Mouse (Mus musculus) hindbrain, embryonic 11.5 days (tissue): Measurements from ENCODE around the gene Zeb2. TPM values are rescaled to one million over a fixed set of nuclear protein-coding genes. Genes with fewer than 3 reads are reported as not detected.
A peak's percentile ranks its signal among the peaks of the same experiment; 100 is the strongest.

Source experiments
- ATAC-seq: fragments of 200-750 bp; cut with Nextera tagmentation; 2 replicates; pipeline ENCODE4 v1.8.0; 2017; ENCODE audit warnings: mild to moderate bottlenecking, moderate TSS enrichment, moderate library complexity; ENCODE audit not compliant: low FRiP score
- DNase-seq: peaks from one replicate; pipeline ENCODE4 v3.0.0-alpha.2; 2015; ENCODE audit warnings: low spot score
- H3K27ac ChIP-seq: fragments of 300-500 bp; sonication (generic); 2 replicates; pipeline ENCODE4 v1.5.1; 2014; ENCODE audit warnings: mild to moderate bottlenecking, low read depth, low read length
- H3K27me3 ChIP-seq: fragments of 300-500 bp; sonication (generic); 2 replicates; pipeline ENCODE4 v1.6.1; 2014; ENCODE audit warnings: mild to moderate bottlenecking, low read length, moderate library complexity, mixed read lengths; ENCODE audit not compliant: control insufficient read depth, insufficient read depth
- H3K36me3 ChIP-seq: fragments of 300-500 bp; sonication (generic); 2 replicates; pipeline ENCODE4 v1.6.1; 2014; ENCODE audit warnings: mild to moderate bottlenecking, low read length, moderate library complexity, mixed read lengths; ENCODE audit not compliant: control insufficient read depth, insufficient read depth
- H3K4me1 ChIP-seq: fragments of 300-500 bp; sonication (generic); replicated peaks from 2 replicates; pipeline ENCODE4 v1.6.1; 2014; ENCODE audit warnings: low read length, mixed read lengths; ENCODE audit not compliant: control insufficient read depth, insufficient read depth
- H3K4me2 ChIP-seq: fragments of 300-500 bp; sonication (generic); replicated peaks from 2 replicates; pipeline ENCODE4 v1.6.1; 2014; ENCODE audit warnings: mild to moderate bottlenecking, low read depth, low read length
- H3K4me3 ChIP-seq: fragments of 300-500 bp; sonication (generic); 2 replicates; pipeline ENCODE4 v1.5.1; 2014; ENCODE audit warnings: low read depth, low read length
- H3K9ac ChIP-seq: fragments of 300-500 bp; sonication (generic); 2 replicates; pipeline ENCODE4 v1.6.1; 2014; ENCODE audit warnings: low read depth, low read length
- H3K9me3 ChIP-seq: fragments of 300-500 bp; sonication (generic); 2 replicates; pipeline ENCODE4 v1.6.1; 2016; ENCODE audit warnings: low read length; ENCODE audit not compliant: control insufficient read depth
- WGBS: fragments of 180-500 bp; shearing (Covaris S2); extraction: QIAGEN DNeasy Blood & Tissue Kit; methylation state at CpG from one replicate; pipeline ENCODE4 v1.1.7; 2014; 5-methylcytosine and 5-hydroxymethylcytosine counted together
- polyA plus RNA-seq: library from polyadenylated mRNA; unstranded; fragments of >200 nt; fragmentation: Nextera tagmentation; extraction: Ambion mirVana; gene quantifications from 2 replicates; pipeline ENCODE4 v1.2.1, GENCODE M21; 2014

Gene Zeb2
- polyA plus RNA-seq, 1 experiment from 2014 or later: 58.8 TPM

- Histone ChIP-seq H3K4me3 (no peak overlapping the region), H3K27me3 (no peaks in the 10 kb centered on the region), H3K36me3 (no peaks in the 10 kb centered on the region), H3K27ac (no peak overlapping the region), H3K9ac (no peak overlapping the region), H3K4me2 (no peak overlapping the region), H3K4me1 (no peaks in the 10 kb centered on the region), H3K9me3 (no peaks in the 10 kb centered on the region)
- WGBS: 76% methylated on average over 13 of the region's 13 CpGs
- ATAC-seq (no peak), DNase-seq (no peak)
Observed at GRCm38 (mm10) chr2:45040706-45041312, 76.4 kb downstream of the Zeb2 start.

- H3K27me3 ChIP-seq: no peaks in the 10 kb centered on the region
- no peak overlapping the region for H3K27ac ChIP-seq
- no peaks in the 10 kb centered on the region for H3K4me1 ChIP-seq
- ATAC-seq (no peak), DNase-seq (no peak)
- no peak overlapping the region for H3K9ac ChIP-seq
- no peaks in the 10 kb centered on the region for H3K9me3 ChIP-seq
- no peaks in the 10 kb centered on the region for H3K36me3 ChIP-seq
- no peak overlapping the region for H3K4me2 ChIP-seq
- no peak overlapping the region for H3K4me3 ChIP-seq
Observed at GRCm38 (mm10) chr2:45039503-45039902, 77.7 kb downstream of the Zeb2 start.

GRCm38 (mm10) chr2:45028091-45028638 lies 89.0 kb downstream of the Zeb2 start:
- H3K4me1 ChIP-seq: peaks cover 5% of the 10 kb centered on the region; the same call in 1 of the 2 replicates
- WGBS: 69% methylated on average over 7 of the region's 7 CpGs

GRCm38 (mm10) chr2:45017186-45017800 lies 99.9 kb downstream of the Zeb2 start:
- Histone ChIP-seq H3K36me3 (no peaks in the 10 kb centered on the region), H3K4me2 (no peak overlapping the region), H3K27me3 (no peaks in the 10 kb centered on the region), H3K9ac (no peak overlapping the region), H3K4me3 (no peak overlapping the region), H3K4me1 (no peaks in the 10 kb centered on the region), H3K9me3 (no peaks in the 10 kb centered on the region), H3K27ac (no peak overlapping the region)
- DNase-seq (no peak), ATAC-seq (no peak)
- WGBS: 79% methylated on average over 5 of the region's 5 CpGs

More at GRCm38 (mm10) chr2:45028091-45028638, 89.0 kb downstream of the Zeb2 start:
- Histone ChIP-seq H3K9ac (no peak overlapping the region), H3K9me3 (no peaks in the 10 kb centered on the region), H3K27ac (no peak overlapping the region), H3K4me3 (no peak overlapping the region), H3K27me3 (no peaks in the 10 kb centered on the region), H3K36me3 (no peaks in the 10 kb centered on the region), H3K4me2 (no peak overlapping the region)
- DNase-seq (no peak), ATAC-seq (no peak)

DNA sequence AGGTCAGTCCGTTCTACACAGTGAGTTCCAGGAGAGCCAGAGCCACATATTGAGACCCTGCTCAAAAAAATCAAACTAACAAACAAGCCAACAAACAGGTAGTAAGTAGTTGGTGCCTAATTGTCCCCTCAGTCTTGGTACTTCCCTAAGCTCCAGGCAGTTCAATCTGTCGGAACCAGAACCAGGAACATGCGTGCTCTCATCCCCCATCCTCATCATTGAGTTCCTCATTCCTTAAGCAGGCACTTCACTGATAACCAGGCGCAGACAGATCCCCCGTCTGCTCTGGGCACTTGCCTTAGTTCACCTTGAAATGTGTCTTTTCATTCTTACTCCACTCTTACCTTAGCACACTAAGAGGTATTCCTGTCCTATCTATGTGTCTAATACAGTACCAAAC lies 103.9 kb downstream of the Zeb2 start:
- no peak overlapping the region for H3K27ac ChIP-seq
- no peak overlapping the region for H3K9ac ChIP-seq
- no peaks in the 10 kb centered on the region for H3K9me3 ChIP-seq
- 90% methylated on average over 5 of the region's 5 CpGs for WGBS
- no peak overlapping the region for H3K4me2 ChIP-seq
- ATAC-seq (no peak), DNase-seq (no peak)
- H3K27me3 ChIP-seq: no peaks in the 10 kb centered on the region
- no peaks in the 10 kb centered on the region for H3K4me1 ChIP-seq
- H3K36me3 ChIP-seq: no peaks in the 10 kb centered on the region
- no peak overlapping the region for H3K4me3 ChIP-seq

DNA sequence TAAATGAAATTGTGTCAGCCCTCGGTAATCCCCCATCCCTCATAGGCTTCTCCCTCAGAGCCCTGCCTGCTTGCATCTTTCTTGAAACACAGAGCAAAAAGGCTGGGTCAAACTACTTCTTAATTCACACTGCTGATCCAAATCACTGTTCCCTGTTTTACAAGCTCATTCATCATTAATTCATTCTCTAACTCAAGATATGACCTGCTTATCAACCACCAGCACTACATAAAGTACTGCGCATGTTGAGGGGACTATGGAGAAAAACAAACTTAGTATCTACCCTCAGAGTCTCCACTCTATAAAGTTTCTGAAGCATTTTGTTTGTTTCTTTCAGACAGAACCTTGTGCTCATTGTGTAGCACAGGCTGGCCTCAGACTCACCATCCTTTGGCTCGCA lies 104.5 kb downstream of the Zeb2 start:
- Histone ChIP-seq H3K27ac (no peak overlapping the region), H3K4me2 (no peak overlapping the region), H3K4me3 (no peak overlapping the region), H3K9me3 (no peaks in the 10 kb centered on the region), H3K9ac (no peak overlapping the region), H3K4me1 (no peaks in the 10 kb centered on the region), H3K27me3 (no peaks in the 10 kb centered on the region), H3K36me3 (no peaks in the 10 kb centered on the region)
- DNase-seq (no peak), ATAC-seq (no peak)
- WGBS: 98% methylated on average over 3 of the region's 3 CpGs

DNA sequence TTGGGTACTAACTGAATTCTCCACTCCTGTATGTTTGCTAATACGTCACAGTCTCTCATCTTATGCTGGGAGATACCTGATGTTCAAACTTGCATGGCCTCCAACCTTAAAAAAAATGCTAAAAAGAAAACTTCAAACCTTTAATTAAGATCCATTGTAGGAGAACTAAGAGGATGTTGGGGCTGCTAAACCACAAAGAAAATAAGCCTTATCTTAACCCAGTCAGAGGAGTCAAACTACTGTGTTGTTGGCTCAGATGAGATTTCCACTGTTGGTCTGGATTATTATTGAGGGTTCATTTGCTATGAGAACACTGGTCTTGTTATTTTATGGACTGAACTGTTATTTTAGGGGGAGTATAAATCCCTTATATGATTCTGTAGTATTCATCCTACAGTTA lies 106.5 kb downstream of the Zeb2 start:
- 93% methylated on average over 1 of the region's 1 CpGs for WGBS

GRCm38 (mm10) chr2:44999906-45000305 lies 117.3 kb downstream of the Zeb2 start:
- ATAC-seq (no peak), DNase-seq (peak; percentile 41)
- Histone ChIP-seq H3K4me1 (no peaks in the 10 kb centered on the region), H3K9me3 (no peaks in the 10 kb centered on the region), H3K4me3 (no peak overlapping the region), H3K27me3 (no peaks in the 10 kb centered on the region), H3K36me3 (peaks cover 16% of the 10 kb centered on the region), H3K27ac (no peak overlapping the region), H3K4me2 (no peak overlapping the region), H3K9ac (no peak overlapping the region)
- 38% methylated on average over 6 of the region's 6 CpGs for WGBS

More for the DNA sequence above, 106.5 kb downstream of the Zeb2 start:
- Histone ChIP-seq H3K9ac (no peak overlapping the region), H3K4me2 (no peak overlapping the region), H3K27ac (no peak overlapping the region), H3K27me3 (no peaks in the 10 kb centered on the region), H3K9me3 (no peaks in the 10 kb centered on the region), H3K4me3 (no peak overlapping the region), H3K4me1 (no peaks in the 10 kb centered on the region), H3K36me3 (no peaks in the 10 kb centered on the region)
- ATAC-seq: no peak
- no peak for DNase-seq

DNA sequence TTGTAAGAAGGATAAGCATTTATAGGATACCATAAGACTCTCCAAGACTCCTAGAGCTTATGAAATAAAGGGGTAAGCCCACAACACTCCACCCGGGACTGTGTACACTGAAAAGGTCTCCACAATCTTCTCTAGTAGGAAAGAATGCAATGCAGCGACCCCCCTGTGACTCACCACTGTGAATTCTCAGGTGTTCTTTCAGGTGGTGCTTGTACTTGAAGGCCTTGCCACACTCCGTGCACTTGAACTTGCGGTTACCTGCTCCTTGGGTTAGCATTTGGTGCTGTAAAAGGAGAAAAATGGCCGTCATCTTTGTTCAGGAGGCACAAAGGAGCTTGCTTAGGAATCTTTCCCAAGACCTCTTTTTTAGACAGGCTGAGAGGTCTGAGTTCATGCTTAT lies 118.5 kb downstream of the Zeb2 start:
- Histone ChIP-seq H3K36me3 (peaks cover 18% of the 10 kb centered on the region), H3K4me3 (no peak overlapping the region), H3K27me3 (no peaks in the 10 kb centered on the region), H3K4me1 (no peaks in the 10 kb centered on the region), H3K27ac (no peak overlapping the region), H3K9ac (no peak overlapping the region), H3K4me2 (no peak overlapping the region), H3K9me3 (no peaks in the 10 kb centered on the region)
- no peak for ATAC-seq
- DNase-seq: no peak
- WGBS: 95% methylated on average over 5 of the region's 5 CpGs
